Mouse (Mus musculus) thymus, postnatal 14 days (tissue): ENCODE data around the gene Fam240a.

Experiments used
- DNase-seq: peaks from one replicate; pipeline ENCODE4 v3.0.0; 2021

Gene Fam240a

DNA sequence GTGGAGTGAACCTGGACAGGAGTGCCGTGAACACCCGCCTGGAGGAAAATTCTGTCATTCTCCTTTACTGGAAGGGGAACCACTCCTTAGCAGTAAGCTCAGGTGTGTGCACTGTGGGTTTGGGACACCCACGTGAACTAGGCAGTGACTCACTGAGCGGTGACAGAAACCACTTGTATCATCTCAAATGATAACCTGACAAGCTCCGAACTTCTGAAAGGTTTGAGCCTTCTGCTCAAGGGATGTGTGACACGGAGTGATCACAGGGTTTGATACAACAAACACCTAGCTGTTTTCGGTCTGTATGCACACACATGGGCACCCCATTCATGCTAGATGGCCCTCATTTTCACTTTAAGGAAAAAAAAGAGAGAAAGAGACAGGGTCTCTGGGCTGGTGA is at the start of gene Fam240a:
Gene Fam240a, minus strand, starts transcription at position 76 of the 400 bp plus-strand sequence.
- DNase-seq, result no peak

- no peak for DNase-seq
These were observed 49.2 kb upstream of the Fam240a start for GRCm38 (mm10) chr9:110965910-110966231.

DNA sequence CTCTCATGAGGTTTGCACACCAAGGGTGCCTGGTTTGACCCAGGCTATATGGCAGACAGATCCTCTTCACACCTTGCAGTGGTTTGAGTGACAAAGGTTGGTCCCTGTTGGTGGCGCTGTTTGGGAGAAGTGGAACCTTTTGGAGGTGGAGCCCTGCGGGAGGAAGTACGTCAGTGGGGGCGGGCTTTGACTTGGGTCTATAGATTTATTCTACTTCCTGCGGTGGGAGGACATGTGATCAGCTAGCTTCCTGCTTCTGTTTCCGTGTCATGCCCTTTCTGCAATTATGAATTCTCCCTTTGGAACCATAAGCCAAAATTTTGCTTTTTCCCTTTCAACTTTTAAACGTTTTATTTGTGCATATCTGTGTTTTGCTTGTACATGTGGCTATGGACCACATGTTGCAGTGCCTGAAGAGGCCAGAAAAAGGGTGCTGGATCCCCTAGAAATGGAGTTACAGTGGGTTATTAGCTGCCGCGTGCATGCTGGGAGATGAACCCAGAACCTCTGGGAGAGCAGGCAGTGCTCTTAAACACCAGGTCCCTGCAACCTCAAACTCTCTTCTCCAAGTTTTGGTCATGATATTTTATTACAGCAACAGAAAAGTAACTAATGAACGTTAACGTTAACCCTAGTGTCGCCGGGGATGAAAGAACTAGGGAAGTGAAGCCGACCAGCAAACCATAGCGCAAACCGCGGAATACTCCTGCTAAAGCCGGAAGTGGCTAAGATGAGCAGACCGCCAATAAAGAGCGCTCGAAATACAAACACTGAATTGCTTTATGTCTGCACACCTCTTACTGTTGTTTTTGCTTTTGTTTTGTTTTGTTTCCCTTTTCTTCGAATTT is 48.6 kb upstream of the Fam240a start:
- DNase-seq, result peak; percentile 48

DNA sequence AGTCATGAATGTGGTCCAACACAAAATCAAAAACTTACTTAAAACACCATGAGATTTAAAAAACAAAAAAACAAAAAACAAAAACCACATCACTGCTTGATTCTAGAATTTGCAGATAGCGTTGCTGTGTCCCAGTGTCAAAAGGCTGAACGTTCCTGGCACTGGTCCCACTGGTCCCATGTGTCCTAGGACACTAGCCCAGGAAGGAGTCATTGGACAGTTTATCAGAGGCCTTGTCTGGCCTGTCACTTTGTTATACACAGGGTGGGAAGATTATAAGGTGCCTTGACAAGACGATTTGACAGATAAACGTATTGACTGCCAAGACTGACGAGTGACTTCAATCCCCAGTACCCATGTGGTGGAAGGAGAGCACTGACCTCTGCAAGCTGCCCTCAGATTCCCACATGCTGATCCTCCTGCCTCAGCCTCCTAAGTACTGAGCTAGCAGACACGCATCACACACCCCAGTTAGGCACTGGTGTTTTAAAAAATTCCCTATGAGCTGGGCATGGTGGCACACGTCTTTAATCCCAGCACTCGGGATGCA is 47.0 kb upstream of the Fam240a start:
- DNase-seq, result no peak

DNA sequence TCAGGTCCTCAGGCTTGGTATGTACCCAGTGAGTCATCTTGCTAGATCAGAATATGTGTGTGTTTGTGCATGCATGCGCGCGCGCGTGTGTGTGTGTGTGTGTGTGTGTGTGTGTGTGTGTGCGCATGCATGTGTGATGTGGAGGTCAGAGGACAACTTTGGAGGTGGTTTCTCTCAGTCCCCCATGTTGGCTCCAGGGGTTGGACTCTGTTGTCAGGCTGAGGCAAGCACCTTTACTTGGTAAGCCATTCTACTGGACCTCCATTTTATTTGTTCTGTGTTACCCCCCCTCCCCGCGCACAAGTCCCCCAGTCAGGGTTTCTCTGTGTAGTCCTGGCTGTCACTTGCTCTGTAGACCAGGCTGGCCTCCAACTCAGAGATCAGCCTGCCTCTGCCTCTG is 44.7 kb upstream of the Fam240a start:
- no peak for DNase-seq

- DNase-seq, result no peak
These were observed 43.8 kb upstream of the Fam240a start for GRCm38 (mm10) chr9:110960230-110961149.

DNA sequence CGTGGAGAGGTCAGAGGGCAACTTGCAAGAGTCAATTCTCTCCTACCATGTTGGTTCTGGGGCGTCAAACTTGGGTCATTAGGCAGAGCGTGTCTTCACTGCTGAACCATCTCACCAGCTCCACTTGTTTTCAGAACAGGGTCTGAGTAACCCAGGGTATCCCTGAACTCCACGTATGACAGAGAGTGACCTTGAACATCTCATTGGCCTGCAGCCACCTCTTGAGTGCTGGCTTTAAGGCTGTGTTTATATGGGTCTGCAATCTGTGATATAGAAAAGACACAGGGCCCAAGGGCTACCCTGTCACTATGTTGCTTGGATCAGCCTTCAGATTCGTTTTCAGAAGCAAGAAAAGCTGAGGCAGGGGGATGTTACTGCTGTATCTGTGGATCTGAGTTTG is 43.0 kb upstream of the Fam240a start:
- DNase-seq, result no peak

GRCm38 (mm10) chr9:110955962-110956361 is 39.3 kb upstream of the Fam240a start:
- DNase-seq, result no peak

DNA sequence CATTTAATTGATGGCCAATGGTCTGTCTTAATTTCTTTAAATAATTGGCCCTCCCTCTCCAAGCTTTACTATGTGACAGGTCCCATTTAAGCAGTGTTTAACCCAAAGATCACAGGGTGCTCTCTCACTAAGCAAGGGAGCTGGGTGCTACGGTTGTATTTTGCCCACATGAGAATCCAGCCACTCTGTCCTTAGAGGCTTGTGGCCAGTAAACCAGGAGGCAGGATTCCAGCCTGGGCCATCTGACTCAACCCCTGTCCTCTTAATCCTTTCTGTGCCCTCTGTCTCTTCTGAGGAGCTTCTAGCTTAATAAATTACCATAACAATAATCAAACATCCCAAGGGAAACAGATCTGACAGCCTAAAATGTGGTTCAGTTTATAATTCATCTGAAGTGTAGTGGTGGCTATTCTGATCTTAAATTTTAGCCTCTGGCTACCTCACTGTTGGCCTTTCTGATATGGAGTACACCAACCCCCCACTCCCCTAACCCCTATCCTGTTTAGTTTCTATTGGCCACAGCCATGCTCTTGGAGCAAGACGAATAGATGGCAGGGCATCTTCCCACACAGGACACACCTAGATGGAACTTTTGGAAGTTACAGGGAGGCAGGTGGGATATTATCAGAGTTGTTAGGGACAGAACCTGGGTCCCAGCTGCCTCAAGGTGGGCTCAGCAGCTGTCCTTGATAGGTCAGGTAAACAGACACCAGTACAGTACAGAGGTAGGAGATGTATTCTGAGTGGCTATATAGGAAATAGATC is 38.2 kb upstream of the Fam240a start:
- no peak for DNase-seq

DNA sequence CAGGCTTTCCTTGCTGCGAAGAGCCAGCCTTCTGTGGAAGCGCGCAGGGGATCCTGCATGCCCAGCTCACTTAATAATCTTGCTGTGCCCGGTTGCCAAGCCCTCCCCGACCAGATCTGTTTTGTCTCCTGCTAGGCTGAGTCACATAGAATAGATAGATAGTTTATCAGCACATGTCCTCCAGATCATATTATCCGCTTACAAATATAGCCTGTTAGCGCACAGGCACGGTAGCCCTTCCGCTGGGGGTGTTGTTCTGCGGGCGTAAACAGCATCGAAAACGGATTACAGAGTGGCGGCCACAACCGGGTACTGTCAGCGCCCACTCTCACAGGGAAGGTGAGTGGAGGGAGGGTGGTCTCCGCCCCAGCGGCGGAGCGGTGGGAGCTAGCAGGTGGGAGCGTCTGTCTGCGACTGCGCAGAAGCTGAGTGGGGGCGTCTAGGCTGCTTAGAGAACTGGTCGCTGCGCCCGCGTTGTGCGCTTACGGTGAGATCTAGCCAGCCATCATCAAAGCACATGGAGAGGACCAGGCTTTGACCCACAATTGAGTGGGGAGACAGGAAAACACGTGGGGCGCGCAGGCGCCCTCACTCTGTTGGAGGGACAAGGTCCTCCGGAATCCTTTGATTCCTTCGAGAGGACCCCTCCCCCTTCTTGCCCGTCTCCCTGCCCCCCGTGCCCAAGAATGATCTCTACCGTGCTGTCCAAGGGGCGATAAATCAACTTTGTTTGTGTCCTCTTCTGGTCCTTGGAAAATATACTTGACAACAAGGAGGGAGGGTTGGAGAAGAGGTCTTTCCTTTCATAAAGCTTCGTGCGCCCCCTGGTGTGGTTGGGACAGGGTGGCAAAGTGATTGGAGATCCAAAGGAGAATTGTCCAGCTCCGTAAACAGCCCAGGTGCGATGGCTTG is 37.1 kb upstream of the Fam240a start:
- peak; percentile 81 for DNase-seq

DNA sequence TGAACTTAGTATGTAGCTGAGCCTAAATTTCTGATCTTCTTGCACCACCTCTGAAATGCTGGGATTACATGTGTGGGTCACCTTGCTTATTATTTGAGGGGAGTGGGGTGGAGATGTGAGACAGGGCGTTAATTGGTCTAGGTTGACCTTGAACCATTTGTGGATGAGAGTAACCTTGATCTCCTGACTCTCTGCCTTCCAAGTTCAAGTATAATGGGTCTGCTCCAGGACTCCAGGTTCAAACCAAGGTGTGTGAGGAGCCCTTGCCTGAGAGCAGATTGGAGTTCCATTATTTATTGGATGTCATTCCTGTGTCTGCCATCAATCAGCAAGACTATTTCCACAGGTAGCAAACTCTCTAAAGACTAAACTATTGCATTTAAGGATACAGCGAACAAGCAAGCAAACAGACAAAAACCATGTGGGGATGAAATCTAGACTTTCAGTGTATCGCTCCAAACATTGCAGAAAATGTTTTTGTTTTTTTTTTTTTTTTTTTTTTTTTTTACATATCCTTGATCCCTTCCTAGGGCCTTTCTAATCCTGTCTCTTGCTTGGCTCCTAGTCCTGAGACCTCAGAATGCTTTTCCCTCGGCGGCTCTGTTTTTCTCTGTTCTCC is 36.4 kb upstream of the Fam240a start:
- no peak for DNase-seq

DNA sequence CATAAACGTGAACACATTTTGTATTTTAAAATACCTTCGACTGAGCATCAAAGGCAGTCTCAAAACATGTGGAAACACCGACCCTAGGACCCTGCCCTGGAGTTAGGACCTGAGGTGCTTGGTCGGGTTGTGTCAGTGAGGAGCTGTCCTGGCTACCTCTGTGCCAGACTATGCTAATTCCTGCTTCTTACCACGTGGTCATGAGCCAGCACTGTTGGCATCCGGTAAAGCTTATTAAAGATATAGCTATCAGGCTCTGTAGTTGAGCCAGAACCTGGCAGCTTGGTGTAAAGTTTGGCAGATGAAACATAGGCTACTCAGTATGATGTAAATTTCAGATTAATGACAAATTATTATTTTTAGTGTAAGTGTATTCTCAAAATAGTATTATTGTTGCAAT is 35.7 kb upstream of the Fam240a start:
- no peak for DNase-seq

- no peak for DNase-seq
These were observed 35.2 kb upstream of the Fam240a start for GRCm38 (mm10) chr9:110951866-110952265.

GRCm38 (mm10) chr9:110951397-110951796 is 34.7 kb upstream of the Fam240a start, which contains the start of gene Lrrc2:
TSS of gene Lrrc2 (plus strand) at chr9:110951545.
- DNase-seq, result no peak

- DNase-seq, result no peak
These were observed 33.4 kb upstream of the Fam240a start for GRCm38 (mm10) chr9:110950109-110950508.

DNA sequence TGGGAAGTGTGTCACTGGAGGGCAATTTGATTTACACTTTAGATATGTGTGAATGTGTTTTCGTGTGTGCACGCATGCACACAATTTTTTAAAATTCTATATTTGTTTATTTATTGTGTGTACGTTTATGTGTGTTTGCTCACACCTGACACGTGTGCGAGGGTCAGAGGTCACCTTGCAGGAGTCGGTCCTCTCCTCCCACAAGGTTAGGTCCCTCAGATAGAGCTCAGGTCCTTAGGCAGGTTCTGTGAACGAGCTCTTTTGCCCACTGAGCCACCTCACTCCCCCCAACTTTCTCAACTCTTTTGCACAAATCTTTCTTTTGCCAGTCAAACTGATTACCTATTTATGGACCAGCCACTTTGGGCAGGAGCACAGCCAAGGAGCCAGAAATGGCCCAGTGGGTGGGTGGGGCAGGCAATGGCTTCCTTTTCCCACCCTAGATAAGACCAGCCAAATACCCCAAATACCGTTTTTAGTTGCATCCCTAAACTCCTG is 32.2 kb upstream of the Fam240a start:
- DNase-seq, result no peak

GRCm38 (mm10) chr9:110947900-110948299 is 31.2 kb upstream of the Fam240a start:
- DNase-seq, result no peak

- no peak for DNase-seq
These were observed 30.6 kb upstream of the Fam240a start for GRCm38 (mm10) chr9:110947261-110947661.

DNA sequence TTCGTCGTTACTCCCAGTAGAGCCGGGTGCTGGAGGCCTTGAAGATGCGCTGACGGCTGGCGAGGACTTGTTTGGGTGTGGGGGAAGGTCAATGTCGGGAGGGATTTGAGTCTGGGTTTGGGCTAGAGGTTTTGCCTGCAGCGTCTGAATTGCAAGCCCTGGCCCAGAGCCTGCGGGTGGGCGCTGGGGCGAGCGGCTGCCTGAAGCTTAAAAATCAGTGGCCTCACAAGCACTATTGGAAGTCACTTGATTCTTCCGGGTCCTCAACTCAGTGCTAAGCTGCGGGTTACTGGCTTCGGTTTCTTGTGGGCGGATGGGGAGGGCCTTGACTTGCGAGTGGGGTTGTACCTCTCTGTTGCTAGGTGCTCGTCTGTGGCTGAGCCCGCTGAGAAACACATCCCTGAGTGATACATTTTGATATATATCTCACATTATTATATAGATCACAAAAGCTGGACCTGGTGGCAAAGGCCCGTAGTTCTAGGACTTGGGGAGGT is 29.9 kb upstream of the Fam240a start:
- DNase-seq, result peak; percentile 67

GRCm38 (mm10) chr9:110945926-110946325 is 29.3 kb upstream of the Fam240a start, which contains the start of gene Tdgf1:
TSS of gene Tdgf1 (minus strand) at chr9:110946158.
- no peak for DNase-seq

DNA sequence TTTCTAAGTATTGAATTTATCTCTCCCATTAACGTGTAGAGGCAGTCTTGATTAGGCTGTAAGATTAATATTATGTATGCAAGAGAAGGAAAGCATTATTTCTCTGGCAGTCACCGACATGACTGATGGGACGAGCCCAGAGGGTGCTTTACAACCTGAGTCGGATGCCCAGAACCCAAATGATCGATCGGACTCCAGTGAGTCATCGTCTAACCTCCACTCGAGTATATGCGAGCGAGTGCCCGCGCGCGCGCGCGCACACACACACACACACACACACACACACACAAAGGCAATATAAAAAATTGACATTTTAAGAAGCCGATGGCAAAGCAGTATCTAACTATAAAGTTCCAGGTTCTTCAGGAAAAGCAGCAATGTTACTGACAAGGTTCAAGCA is 28.7 kb upstream of the Fam240a start:
- no peak for DNase-seq
